Mouse (Mus musculus): ENCODE data around the gene Sec16b.

The Sec16b gene

DNA sequence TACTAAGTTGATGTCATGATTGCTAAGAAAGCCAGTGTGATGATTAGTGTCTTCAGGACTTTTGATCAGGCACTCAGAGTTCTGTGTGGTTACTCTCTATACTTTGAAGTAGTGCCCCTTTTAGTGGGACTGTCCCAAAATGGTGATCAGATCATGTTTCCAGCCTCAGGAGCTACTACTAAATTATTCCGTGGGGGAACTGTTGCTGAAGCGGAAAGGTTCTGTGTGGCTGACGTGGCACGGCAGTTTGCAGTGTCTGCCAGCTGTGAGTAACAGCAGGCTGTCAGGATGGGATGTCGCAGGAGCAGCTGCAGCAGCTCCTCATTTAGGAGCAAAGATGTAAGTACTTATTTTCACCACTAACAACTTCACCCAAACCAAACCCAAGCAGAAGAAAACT lies at the start of gene Sec16b:
Gene Sec16b, plus strand, starts transcription at position 207 of the 400 bp plus-strand sequence.
- DNase-seq: no peak

DNA sequence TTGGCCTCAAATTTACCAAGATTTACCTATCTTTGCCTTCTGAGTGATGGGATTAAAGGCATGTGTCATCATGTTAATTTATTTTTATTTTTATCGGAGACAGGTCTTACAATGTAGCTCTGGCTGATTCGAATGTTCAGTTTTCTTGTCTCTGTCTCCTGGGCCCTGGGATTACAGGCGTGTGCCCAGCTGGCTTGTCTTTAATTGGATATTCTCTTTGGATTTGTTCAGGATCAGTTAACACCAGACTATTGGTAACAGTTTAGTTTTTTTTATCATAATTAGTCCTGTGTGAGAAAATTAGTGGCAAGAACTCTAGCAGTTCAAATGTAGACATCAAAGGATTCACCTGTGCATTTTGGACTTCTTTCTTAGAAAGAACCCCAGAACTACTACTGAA lies 48.7 kb upstream of the Sec16b start:
- DNase-seq: no peak

DNA sequence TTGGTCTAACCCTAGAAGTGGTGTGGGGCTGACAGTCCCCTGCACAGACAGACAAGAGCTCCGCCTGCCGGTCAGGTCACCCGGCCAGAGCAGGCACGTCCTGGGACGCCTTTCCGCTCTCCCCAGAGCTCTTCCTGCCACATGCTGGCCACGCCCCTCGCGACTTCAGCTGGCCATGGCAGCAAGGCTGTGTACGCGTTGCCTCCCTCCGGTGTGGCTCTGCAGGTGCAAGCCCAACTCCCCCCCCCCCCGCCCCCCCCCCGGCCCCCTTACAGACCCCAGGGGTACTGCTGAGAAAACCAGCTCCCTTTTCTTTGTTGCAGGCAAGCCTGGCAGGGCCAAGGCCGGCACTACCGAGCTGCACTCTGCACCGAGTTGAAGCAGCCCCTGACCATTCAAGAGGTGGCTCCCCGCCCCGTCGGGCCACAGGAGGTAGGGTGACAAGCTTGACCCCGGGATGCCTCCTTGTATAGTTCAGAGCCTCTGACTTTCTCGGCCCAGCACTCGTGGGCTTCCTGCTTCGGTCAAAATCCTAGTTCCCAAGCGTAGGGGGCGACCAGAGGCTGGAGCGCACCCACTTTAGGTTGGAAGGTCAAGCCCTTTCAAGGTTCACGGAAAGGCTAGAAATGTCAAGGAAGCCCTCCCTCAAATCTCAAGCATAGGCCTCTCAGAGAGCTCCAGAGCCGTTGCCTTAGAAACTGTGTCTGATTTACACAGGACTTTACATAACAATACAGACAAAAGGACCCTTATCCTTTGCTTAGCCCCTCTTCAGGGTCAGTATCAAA lies 47.9 kb upstream of the Sec16b start, which contains the start of gene Cryzl2:
Gene Cryzl2, plus strand, starts transcription at position 157 of the 788 bp plus-strand sequence.
- peak; percentile 62 for DNase-seq

DNA sequence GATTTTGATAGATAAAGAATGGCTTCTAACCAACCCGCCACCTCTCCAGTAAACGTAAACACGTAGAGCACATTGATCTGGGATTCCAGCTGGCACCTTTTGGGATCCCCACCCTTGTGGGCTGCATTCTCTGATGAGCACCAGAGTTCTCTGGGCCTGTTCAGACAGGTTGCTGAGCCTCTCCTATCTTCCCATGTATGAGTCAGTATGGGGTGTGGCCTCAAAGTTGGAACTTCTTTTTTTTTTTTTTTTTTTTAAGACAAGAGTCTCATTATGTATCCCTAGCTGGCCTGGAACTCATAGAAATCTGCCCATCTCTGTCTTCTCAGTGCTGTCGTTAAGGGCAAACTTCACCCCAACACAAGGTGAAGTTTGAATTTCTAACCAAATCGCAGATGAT lies 46.6 kb upstream of the Sec16b start:
- DNase-seq: no peak

DNA sequence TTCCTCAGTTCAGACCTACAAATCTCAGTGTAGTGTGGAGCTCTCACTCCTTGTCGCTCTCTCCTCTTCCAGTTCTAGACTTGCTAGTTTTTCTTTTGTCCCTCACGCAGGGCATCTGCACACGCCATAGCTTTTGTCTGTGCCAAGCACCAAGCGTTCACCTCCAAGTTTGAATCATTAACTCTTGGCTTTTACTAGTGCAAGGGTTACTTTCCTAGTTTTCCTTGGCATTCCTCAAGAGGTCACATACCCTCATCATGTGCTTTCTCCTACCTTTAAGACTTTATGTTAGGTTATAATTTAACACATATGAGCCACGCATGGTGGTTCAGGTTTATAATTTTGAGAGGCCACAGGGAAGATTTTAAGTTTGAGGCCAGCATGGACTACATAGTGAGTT lies 45.3 kb upstream of the Sec16b start:
- DNase-seq: no peak

DNA sequence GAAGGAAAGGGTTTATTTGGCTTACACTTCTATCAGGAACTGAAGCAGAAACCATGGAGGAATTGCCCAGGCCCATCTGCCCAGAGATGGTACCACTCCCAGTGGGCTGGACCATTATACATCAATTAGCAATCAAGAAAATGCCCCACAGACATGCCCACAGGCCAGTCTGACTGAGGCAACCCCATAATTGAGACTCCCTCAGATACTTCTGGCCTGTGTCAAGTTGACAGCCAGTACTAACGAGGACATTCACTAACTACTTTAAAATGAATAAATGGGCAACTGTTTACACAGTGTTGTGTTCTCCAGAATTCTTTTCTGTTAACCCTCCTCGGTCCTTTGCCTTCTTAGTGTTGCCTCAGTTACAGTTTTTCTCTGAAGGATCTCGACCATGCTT lies 44.2 kb upstream of the Sec16b start:
- DNase-seq: no peak

DNA sequence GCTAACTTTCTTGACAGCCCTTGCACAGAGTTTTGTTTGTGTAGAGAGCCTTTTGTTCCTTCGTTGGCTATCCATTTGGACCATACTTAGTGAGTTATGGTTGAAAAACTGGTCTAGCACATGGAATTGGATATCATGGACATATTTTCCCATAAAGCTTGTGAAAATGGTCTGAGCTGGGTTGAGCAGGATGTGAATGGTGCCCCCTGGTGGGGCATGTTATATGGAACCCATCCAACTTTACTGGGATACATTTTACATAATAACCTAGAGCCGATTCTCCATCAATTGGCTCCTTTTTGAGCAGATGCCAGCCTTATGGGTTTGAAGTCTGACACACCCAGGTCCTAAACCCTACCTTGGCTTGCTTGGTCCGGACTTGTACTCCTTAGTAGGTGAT lies 41.3 kb upstream of the Sec16b start:
- DNase-seq: peak; percentile 33

DNA sequence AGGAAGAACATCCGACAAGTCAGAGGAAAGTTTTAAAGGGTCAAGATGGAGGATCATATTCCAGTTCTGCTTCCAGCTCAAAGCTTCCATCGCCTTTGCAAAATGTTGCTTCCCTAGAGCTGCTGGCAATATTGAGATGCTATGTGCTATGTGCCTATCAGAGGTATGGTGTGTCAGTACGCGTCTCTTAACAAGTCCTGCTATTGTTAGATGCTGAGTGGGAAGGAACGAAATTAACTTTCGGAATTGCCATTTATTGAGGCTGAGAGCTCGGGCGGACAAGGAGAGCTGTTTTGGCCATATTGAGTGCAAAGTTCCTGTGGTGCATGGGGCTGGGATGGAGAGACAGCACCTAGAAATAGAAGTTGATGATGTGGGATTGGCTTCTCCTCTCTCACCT lies 38.7 kb upstream of the Sec16b start:
- no peak for DNase-seq

DNA sequence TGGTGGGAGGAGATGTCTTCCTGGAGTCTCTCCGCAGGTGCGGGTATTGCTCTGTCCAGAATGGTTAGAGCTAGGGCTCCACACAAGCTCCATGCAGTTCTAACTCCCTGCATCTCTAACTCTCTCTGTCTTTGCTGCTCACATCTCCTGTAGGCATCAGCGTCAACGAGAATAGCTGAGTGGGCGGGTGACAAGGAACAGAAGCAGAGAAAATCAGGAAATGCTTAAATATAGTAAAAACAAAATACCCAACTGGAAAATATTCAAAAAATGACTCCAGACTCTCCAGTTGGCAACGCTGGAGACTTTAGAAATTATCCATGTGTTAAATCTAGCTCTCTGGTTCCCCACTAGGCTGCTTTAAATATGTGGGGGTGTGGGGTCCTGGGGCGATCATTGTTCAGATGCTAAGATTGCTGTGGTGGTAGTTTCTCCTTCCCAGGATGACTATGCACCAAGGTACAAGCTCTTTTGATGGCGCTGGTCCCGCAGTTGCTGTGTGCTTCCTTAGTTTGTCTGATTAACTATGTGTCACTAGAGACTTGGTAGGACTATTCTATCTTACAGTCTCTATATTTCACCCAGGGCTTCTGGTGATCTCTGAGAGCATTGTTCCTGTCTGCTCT lies 35.7 kb upstream of the Sec16b start:
- peak; percentile 34 for DNase-seq

DNA sequence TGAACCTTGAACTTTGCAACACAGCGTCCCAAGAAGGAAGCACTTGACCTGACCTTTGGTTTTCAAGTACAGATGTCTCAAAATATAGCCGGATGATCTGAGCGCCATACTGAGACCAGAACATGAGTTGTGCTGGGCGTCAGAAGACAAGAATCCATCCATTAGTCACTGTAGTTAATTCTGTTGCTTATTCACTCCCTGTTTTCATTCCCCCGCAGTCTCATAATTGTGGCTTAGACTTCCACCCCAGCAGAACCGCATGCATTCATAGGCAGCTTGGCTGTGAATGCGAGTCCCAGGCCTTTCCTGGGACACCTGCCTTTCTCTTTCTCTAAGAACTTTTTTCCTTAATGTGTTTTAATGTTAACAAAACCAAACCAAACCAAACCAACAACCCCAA lies 33.8 kb upstream of the Sec16b start:
- no peak for DNase-seq

DNA sequence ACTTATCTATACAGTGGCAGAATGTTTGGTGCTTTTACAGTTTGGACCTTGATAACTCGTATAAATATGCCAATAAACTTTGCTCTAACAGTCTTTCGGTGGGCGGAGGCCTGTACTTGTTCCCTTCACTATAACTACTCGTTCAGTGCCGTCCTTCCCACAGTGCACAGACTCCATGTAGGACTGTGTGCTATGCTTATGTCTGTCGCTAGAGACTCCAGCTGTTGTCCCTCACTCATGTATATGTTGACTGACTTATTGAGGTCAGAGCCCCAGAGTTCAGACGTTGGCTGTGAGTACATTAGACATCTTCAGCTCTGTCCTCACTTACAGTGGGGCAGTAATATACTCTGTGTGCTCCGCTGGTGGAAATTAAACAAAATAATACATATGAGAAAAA lies 31.7 kb upstream of the Sec16b start:
- DNase-seq: no peak

DNA sequence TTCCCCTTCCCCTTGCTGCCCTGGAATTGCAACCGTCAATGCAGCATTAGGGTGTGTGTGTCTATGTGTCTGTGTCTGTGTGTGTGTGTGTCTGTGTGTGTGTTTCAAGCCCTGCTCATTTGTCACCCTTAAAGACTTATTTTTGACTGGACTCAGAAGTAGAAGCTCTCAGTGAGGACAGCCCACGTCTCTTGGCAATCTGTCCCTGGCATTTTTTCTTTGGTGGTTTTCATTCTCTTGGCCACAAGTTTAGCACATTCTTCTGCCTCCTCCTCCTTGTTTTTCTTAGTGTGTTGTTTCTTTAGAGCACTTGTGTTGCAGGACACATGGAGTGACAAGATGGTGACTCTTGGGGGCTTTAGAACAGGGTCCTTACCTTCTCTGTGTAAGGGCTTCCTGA lies 30.3 kb upstream of the Sec16b start:
- DNase-seq: no peak

DNA sequence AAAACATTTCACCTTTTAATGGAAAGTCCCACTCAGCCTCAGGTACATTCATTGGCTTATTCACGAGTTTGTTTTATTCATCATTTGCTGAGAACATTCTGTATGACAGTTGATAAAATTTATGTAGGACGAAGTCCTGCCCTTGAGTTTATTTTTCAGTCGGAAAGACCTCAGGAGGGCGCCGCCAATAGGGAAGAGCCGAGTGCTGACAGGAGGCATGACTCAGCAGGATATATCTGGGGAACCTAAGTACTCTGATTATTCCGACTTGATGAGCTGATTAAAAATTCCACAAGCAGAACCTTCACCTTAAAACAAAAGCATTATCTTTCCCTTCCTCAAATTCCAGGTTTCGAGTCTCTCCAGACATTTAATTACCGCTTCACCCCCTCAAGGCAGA lies 26.4 kb upstream of the Sec16b start:
- DNase-seq: no peak

DNA sequence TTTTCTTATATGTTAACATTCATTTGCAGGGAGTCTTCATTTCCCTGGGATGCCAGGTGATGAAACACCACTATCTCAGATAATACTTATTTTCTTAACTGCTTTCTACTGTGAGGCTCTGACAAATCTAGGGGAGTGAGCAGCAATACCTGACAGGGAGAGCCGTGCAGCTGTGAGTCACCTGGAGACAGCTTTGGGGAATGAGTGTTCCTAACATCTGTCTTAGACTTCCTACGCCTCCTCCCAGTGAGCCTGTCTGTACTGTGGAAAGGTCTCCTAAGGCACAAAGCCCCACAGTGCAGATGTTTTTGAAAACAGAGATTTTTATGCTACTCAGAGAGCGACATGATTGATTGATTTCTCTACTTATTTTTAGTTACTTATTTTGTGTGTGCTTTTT lies 25.6 kb upstream of the Sec16b start:
- DNase-seq: no peak

DNA sequence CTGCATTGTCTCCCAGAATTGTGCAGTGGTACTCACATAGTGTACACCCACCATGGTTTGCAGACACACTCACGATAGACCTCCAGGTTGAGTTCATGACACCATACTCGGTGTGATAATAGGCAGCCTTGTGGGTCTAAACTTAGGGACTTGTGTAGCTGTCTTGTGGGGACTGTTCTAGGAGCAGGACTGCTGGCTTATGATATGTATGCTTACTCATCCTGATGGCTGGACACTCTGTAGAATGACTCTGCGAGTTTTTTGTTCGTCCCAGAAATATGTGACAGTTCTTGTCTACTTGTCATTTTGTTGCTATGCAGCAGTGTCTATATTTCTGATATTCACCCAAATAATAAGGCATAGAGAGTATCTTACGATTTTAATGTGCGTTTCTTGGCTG lies 24.9 kb upstream of the Sec16b start:
- DNase-seq: no peak

DNA sequence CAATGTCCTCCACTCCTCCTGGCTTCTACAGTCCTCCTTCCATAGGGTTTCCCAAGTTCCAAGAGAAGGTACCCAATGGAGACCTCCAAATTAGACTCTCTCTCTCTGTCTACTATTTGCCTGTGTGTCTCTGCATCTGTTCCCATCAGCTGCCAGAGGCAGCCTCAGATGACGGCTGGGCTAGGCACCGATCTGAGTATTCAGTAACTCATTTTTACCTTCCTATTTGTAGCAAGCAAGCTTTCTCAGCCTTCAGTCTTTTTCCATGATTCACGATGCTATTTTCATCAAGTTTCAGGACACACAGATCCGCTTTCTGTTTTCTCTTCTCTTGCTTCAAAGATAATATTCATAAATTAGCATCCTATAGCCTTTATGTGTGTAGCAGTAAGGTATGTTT lies 22.4 kb upstream of the Sec16b start:
- DNase-seq: no peak

DNA sequence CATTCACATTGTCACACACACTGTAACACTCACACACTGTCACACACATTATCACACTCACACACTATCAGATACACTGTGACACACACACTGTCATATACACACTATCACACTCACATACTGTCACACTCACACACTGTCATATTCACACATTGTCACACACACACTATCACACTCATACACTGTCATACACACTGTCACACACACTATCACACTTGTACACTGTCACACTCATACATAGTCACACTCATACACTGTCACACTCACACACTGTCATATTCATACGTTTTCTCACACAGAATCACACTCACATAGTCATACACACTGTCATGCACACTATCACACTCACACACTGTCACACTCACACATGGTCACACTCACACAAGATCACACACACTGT lies 5.9 kb upstream of the Sec16b start:
- no peak for DNase-seq

DNA sequence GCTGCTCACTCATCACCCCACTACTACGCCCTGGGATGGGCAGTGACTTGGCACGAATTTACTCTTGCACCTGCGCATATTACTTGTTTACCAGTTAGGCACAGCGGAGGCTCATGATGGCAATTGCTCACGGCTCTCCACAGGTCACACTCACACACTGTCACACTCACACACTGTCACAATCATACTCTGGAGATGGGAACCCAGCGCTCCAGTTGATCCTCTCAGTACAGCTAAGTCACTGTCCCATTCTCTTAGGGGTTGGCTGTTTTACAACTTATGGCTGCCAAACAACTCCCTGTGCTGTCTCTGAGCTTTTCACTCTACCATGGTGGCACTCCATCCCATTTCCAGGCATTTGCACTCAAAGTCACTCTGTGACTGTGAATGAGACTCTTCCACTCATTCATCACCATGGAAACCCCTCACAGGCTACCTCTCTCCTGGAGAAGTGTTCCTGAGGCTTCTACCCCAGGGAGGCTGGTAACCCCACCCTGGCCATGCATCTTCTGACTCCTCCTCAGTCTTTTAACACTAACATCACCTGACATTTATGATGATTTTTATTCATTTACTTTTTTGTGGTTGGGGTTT lies 5.1 kb upstream of the Sec16b start:
- no peak for DNase-seq

DNA sequence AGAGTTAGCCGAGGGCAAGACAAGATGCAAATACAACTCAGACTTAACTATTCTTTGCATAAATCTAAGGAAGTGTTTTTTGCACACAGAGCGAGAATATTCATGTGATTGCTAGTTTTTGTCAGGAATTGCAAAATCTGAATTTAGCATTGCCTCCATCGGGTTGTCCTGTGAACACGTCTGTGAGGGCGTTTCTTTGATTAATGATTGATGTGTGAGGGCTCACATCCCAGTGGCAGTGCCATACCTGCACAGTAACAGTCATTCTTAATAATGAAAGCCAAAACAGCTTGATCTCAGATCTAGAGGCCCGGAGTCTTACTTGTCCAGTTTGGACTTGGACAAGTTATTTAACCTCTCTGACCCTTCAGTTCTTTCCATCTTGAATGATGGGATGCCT lies 3.5 kb upstream of the Sec16b start:
- DNase-seq: no peak

DNA sequence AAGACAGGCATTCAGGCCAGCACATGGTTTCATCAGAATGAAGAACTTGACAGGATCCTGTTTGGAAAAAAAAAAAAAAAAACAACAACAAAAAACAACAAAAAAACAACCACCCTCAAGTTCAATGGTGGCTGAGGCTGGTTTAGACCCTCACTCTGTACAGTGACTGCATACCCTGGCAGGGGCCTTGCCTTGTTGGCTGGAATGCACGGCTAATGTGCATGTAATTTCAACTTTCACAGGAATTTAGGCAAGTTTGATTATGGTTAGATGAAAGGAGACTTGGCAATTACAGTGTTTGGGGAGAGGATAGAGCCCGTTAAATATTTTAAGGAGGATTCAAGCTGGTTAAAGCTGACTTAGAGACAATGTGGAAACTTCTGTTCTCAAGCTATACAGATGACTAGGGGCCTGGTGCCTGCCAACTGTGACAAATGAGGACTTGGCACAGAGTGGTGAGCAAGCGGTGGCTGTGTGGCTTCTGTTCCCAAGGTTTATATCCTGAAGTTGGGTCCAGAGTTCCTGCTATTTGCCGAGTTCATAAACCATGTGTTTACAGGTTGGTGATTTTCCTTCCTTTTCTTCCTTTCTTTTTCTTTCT lies 567 bp downstream of the Sec16b start:
- DNase-seq: no peak

DNA sequence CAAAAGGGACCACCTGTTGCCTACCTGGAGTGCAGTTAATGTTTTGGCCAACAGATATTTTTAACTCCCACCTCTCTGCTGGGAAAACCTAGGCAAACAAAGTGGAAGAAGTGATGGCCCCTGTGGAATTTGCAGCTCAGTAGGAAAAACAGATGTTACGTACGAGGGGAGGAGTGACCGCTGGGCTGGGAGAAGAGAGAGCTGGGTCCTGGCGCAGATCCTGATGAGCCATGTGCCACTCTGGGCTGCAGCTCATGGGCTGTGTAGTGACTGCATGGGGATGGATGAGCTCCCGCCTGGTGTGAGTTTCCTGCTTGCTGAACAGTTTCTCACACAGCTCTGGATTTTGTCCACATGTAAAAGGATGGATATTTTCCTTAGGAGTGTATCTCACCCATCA lies 1.3 kb downstream of the Sec16b start:
- DNase-seq: no peak

DNA sequence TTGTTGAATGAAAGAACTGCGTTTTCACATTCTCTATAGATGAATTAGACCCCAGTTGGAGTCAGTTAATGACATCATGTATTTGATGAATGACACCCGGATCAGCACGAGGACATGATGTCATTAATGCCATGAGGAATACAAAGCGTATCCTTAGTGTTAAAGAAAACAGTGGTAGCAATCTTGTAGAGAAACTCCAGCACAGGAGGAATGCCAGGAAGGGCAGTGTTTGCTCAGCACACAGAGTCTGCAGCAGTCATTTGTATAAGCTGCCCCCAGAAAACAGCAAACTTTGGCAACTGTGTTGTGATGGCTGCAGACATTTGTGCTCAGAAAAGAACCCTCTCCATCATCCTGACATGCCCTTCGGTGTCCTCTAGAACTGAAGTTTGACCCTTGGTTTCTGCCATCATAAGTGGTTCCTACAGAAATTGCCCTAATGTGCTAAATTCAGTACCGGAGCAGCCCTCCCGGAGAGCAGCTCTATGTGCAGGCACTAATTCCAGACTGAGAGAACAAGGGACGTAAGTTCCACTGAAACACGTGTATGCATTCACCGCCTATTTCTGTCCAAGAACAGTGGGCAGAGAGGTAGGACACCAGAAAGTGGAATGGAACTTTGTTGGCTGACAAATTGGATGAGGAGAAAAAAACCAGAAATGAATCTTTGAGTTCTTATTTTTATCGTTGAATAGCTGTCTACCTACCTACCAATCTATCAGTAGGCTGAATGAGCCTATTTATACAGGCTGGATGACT lies 6.3 kb downstream of the Sec16b start:
- DNase-seq: no peak

DNA sequence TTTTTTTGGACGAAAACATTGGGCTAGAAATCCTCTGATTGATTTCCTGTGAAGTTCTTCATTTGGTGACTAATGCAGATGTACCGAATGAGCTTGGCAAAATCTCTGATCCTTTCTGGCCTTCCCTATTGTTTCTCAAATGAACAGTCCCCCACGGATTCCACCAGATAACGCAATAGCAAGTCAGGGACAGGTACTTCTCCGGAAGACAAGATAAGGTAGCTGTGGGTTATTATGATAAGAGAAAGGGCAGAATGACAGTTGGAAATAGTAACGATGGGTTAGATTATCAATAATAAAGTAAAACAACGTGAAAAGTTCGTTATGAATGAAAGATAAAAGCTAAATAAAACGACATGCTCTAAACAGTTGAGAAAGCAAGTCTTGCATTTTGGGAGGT lies 7.0 kb downstream of the Sec16b start:
- DNase-seq: no peak
